Mouse (Mus musculus) stomach, embryonic 14.5 days (tissue): ENCODE data around the gene Selenbp1. TPM values are rescaled to one million over a fixed set of nuclear protein-coding genes. Genes with fewer than 3 reads are reported as not detected.
A peak's percentile ranks its signal among the peaks of the same experiment; 100 is the strongest.

Experiments
- ATAC-seq: fragments of 200-750 bp; cut with Nextera tagmentation; 2 replicates; pipeline ENCODE4 v1.8.0; 2017; ENCODE audit warnings: low read depth, moderate TSS enrichment; ENCODE audit not compliant: insufficient number of reproducible peaks, insufficient read depth, low FRiP score
- H3K27ac ChIP-seq: fragments of 300-500 bp; sonication (generic); 2 replicates; pipeline ENCODE4 v1.5.1; 2014; ENCODE audit warnings: mild to moderate bottlenecking, low read length, moderate library complexity, mixed read lengths
- H3K27me3 ChIP-seq: fragments of 300-500 bp; sonication (generic); 2 replicates; pipeline ENCODE4 v1.6.1; 2014; ENCODE audit warnings: low read length, control low read depth, mixed read lengths; ENCODE audit not compliant: control insufficient read depth, insufficient read depth
- H3K36me3 ChIP-seq: fragments of 300-500 bp; sonication (generic); 2 replicates; pipeline ENCODE4 v1.6.1; 2014; ENCODE audit warnings: mild to moderate bottlenecking, control low read depth, low read length, moderate library complexity, mixed read lengths; ENCODE audit not compliant: control insufficient read depth, insufficient read depth
- H3K4me1 ChIP-seq: fragments of 300-500 bp; sonication (generic); 2 replicates; pipeline ENCODE4 v1.6.1; 2014; ENCODE audit warnings: low read length, control low read depth, mixed read lengths; ENCODE audit not compliant: control insufficient read depth, insufficient read depth
- H3K4me2 ChIP-seq: fragments of 300-500 bp; sonication (generic); replicated peaks from 2 replicates; pipeline ENCODE4 v1.6.1; 2014; ENCODE audit warnings: low read depth, low read length, control low read depth
- H3K4me3 ChIP-seq: fragments of 300-500 bp; sonication (generic); 2 replicates; pipeline ENCODE4 v1.5.1; 2014; ENCODE audit warnings: low read depth, low read length, control low read depth
- H3K9ac ChIP-seq: fragments of 300-500 bp; sonication (generic); replicated peaks from 2 replicates; pipeline ENCODE4 v1.6.1; 2014; ENCODE audit warnings: low read depth, mild to moderate bottlenecking, control low read depth, low read length, moderate library complexity, mixed read lengths
- H3K9me3 ChIP-seq: fragments of 300-500 bp; sonication (generic); 2 replicates; pipeline ENCODE4 v1.6.1; 2016; ENCODE audit warnings: low read depth, low read length, control low read depth; ENCODE audit not compliant: control insufficient read depth
- WGBS: fragments of 180-500 bp; shearing (Covaris S2); extraction: QIAGEN DNeasy Blood & Tissue Kit; methylation state at CpG from one replicate; pipeline ENCODE4 v1.1.7; 2014; 5-methylcytosine and 5-hydroxymethylcytosine counted together
- polyA plus RNA-seq: library from polyadenylated mRNA; unstranded; fragments of >200 nt; fragmentation: Nextera tagmentation; extraction: Ambion mirVana; gene quantifications from 2 replicates; pipeline ENCODE4 v1.2.1, GENCODE M21; 2014

Selenbp1 gene
- polyA plus RNA-seq, 1 experiment from 2014 or later = 86.2 TPM

GRCm38 (mm10) chr3:94974026-94974527 lies 41.2 kb downstream of the Selenbp1 start:
- ATAC-seq = peak; percentile 12; the same call in 1 of the 2 replicates
- Histone ChIP-seq H3K4me1 (peaks cover 11% of the 10 kb centered on the region), H3K27me3 (no peaks in the 10 kb centered on the region), H3K27ac (peak overlapping the region; percentile 22; the same call in 1 of the 2 replicates), H3K4me3 (peak overlapping the region; percentile 96), H3K4me2 (peak overlapping the region; percentile 54), H3K9ac (peak overlapping the region; percentile 89), H3K9me3 (no peaks in the 10 kb centered on the region), H3K36me3 (no peaks in the 10 kb centered on the region)
- WGBS = 15% methylated on average over 9 of the region's 9 CpGs

DNA sequence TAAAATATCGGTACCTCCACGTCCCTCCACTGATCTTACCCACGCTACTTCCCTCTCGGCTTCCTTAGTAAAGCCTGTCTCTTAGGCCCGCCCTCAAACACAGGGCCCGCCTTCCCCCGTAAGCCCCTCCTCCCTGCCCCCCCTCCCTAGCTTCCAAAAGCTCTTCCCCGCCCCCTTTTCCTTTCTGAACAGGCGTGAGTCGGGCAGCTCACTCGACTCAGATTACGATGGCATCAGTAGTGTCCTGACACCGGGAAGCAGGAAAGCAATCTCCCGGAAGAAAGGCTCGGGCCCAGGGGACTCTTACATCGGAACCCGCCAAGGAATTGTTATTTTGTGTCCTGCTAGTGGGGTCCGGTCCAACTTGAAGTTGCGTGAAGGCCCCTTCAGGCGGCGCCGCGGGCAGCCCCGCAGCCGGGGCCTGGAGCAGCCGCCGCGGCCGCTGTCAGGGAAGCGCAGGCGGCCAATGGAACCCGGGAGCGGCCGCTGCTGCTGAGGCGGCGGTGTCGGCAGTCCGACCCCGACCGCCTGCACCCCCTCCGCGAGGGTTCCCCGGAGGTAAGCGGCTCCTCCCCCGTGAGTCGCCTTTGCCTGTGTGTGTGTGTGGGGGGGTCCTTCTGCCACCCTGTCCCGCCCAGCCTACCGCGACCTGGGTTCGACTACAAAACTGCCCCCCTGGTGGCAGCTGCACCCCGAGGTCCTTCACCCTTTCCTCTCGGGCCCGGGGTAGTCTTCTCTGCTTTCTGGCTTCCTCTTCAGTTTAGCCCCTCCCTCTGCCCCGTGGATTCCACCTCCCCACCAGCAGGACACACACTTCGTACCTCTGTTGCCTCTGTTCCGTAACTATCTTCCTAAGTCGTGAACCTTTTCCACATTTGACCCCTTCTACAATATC lies 41.9 kb downstream of the Selenbp1 start, which contains the start of gene Pi4kb:
Gene Pi4kb, plus strand, starts transcription at position 204 of the 895 bp plus-strand sequence.
- no peaks in the 10 kb centered on the region for H3K36me3 ChIP-seq
- H3K4me1 ChIP-seq = peaks cover 11% of the 10 kb centered on the region
- H3K4me3 ChIP-seq = peak within 1 kb of the TSS; percentile 96
- peak within 1 kb of the TSS; percentile 93 for H3K27ac ChIP-seq
- peak within 1 kb of the TSS; percentile 82 for H3K4me2 ChIP-seq
- H3K9me3 ChIP-seq = no peaks in the 10 kb centered on the region
- H3K9ac ChIP-seq = peak within 1 kb of the TSS; percentile 89
- peak; percentile 94 for ATAC-seq
- under 1% methylated on average over 53 of the region's 57 CpGs for WGBS
- no peaks in the 10 kb centered on the region for H3K27me3 ChIP-seq

- no peaks in the 10 kb centered on the region for H3K9me3 ChIP-seq
- whole genome bisulfite sequencing = 90% methylated on average over 11 of the region's 11 CpGs
- no peak overlapping the region for H3K27ac ChIP-seq
- H3K36me3 ChIP-seq = peaks cover 35% of the 10 kb centered on the region
- no peak overlapping the region for H3K4me3 ChIP-seq
- no peak for ATAC-seq
- peaks cover 14% of the 10 kb centered on the region for H3K4me1 ChIP-seq
- no peak overlapping the region for H3K4me2 ChIP-seq
- no peak overlapping the region for H3K9ac ChIP-seq
- H3K27me3 ChIP-seq = no peaks in the 10 kb centered on the region
Observed at GRCm38 (mm10) chr3:94984312-94984711, 51.5 kb downstream of the Selenbp1 start.

DNA sequence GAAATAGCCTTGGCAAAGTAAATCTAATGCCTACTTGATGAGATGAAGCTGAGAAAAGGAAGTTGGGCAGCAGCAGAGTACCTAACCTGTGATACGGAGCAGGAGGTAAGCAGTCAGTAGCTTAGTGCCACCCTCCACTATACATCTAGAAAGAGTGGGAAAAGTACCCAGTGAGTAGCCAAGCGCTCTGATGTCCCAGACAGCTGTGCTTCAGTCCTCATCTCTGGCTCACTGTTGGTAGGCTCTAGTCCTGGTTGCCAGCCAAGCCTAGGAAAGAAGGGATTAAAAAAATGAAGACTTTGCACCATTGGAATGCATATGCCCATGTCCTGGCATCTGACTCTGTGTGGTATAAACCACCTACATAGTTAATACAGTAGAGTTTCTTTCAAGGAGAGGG lies 52.7 kb downstream of the Selenbp1 start:
- Histone ChIP-seq H3K27ac (no peak overlapping the region), H3K4me2 (no peak overlapping the region), H3K27me3 (no peaks in the 10 kb centered on the region), H3K9ac (no peak overlapping the region), H3K4me3 (no peak overlapping the region), H3K36me3 (peaks cover 35% of the 10 kb centered on the region), H3K4me1 (peaks cover 18% of the 10 kb centered on the region), H3K9me3 (no peaks in the 10 kb centered on the region)
- WGBS = 96% methylated on average over 2 of the region's 2 CpGs
- no peak for ATAC-seq

DNA sequence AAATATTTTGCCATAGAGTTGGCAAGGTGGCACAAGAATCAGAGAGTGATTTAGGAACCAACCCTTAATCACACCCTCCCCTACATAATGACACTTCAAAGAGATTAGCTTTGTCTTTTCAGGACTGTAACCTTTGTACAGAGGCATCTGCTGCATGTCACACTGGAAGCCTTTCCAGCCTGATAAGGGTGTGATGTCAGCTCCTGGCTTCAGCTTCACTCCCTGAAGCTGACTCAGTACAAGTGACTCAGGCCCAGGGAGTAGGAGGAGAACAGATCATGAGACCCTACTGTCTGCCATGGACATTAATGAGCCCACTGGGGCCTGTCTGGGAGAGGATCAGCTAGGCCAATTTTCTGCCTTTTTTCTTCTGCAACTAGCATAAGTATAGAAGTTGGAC lies 54.7 kb downstream of the Selenbp1 start:
- Histone ChIP-seq H3K9ac (no peak overlapping the region), H3K4me1 (peaks cover 18% of the 10 kb centered on the region), H3K27me3 (no peaks in the 10 kb centered on the region), H3K4me2 (no peak overlapping the region), H3K9me3 (no peaks in the 10 kb centered on the region), H3K27ac (no peak overlapping the region), H3K36me3 (peaks cover 34% of the 10 kb centered on the region), H3K4me3 (no peak overlapping the region)
- ATAC-seq = no peak

GRCm38 (mm10) chr3:94989159-94989761 lies 56.4 kb downstream of the Selenbp1 start:
- WGBS = 18% methylated on average over 9 of the region's 9 CpGs
- H3K4me2 ChIP-seq = no peak overlapping the region
- H3K27me3 ChIP-seq = no peaks in the 10 kb centered on the region

More at GRCm38 (mm10) chr3:94989159-94989761, 56.4 kb downstream of the Selenbp1 start:
- peak overlapping the region; percentile 68 for H3K27ac ChIP-seq
- H3K9ac ChIP-seq = no peak overlapping the region
- no peak overlapping the region for H3K4me3 ChIP-seq
- ATAC-seq = peak; percentile 53; the same call in 1 of the 2 replicates
- peaks cover 42% of the 10 kb centered on the region for H3K36me3 ChIP-seq
- H3K4me1 ChIP-seq = peaks cover 18% of the 10 kb centered on the region
- H3K9me3 ChIP-seq = no peaks in the 10 kb centered on the region

Other genes with a start within 250 kb of the Selenbp1 start
- 2.6 and 3.0 TPM in 2 replicates for gene Selenbp2, start 239.5 kb upstream of the Selenbp1 start, polyA plus RNA-seq
- gene Cgn, start 146.6 kb upstream of the Selenbp1 start, polyA plus RNA-seq = 31.9 and 35.2 TPM in 2 replicates
- 25.5 TPM in 2 replicates for gene Pogz, start 95.5 kb upstream of the Selenbp1 start, polyA plus RNA-seq
- gene Psmb4, start 46.1 kb upstream of the Selenbp1 start, polyA plus RNA-seq = 334 and 336 TPM in 2 replicates
- 12.8 and 14.5 TPM in 2 replicates for gene Rfx5, start 21.0 kb downstream of the Selenbp1 start, polyA plus RNA-seq
- 24.7 and 32.8 TPM in 2 replicates for gene Pi4kb, start 41.7 kb downstream of the Selenbp1 start, polyA plus RNA-seq
- 30.3 and 34.9 TPM in 2 replicates for gene Zfp687, start 82.4 kb downstream of the Selenbp1 start, polyA plus RNA-seq
- gene Psmd4, start 109.6 kb downstream of the Selenbp1 start, polyA plus RNA-seq = 229 and 231 TPM in 2 replicates
- gene Pip5k1a, start 173.9 kb downstream of the Selenbp1 start, polyA plus RNA-seq = 14.6 and 14.9 TPM in 2 replicates
- 139 and 156 TPM in 2 replicates for gene Vps72, start 178.0 kb downstream of the Selenbp1 start, polyA plus RNA-seq
- 0.83 and 1.8 TPM in 2 replicates for gene Tmod4, start 191.4 kb downstream of the Selenbp1 start, polyA plus RNA-seq
- 67.7 and 73.7 TPM in 2 replicates for gene Scnm1, start 201.0 kb downstream of the Selenbp1 start, polyA plus RNA-seq
- gene Lysmd1, start 201.0 kb downstream of the Selenbp1 start, polyA plus RNA-seq = 9.2 and 10.9 TPM in 2 replicates
- 4.2 and 4.7 TPM in 2 replicates for gene Tnfaip8l2, start 209.3 kb downstream of the Selenbp1 start, polyA plus RNA-seq
- gene Sema6c, start 227.4 kb downstream of the Selenbp1 start, polyA plus RNA-seq = 5.8 and 6.7 TPM in 2 replicates